Mouse (Mus musculus) C2C12 (cell line): Measurements from ENCODE around the gene Ankrd13b.
A peak's percentile ranks its signal among the peaks of the same experiment; 100 is the strongest.

Experiments
- CEBPB ChIP-seq: IDR thresholded peaks from one replicate; pipeline ENCODE4 v1.6.1; 2011; ENCODE audit warnings: low read depth, mild to moderate bottlenecking, control low read depth, moderate library complexity
- CTCF ChIP-seq: IDR thresholded peaks from one replicate; pipeline ENCODE4 v1.5.1; 2011; ENCODE audit not compliant: control insufficient read depth, insufficient read depth, insufficient read length
- FOSL1 ChIP-seq: IDR thresholded peaks from one replicate; pipeline ENCODE4 v1.8.0; 2011; ENCODE audit warnings: mild to moderate bottlenecking, low read length; ENCODE audit not compliant: poor library complexity, insufficient read depth, severe bottlenecking
- MAX ChIP-seq: IDR thresholded peaks from one replicate; pipeline ENCODE4 v1.6.1; 2011; ENCODE audit warnings: mild to moderate bottlenecking, control low read depth
- MYOD1 ChIP-seq: IDR thresholded peaks from one replicate; pipeline ENCODE4 v1.6.1; 2011; ENCODE audit warnings: low read depth; ENCODE audit not compliant: control insufficient read depth, insufficient read length
- MYOG ChIP-seq: IDR thresholded peaks from one replicate; pipeline ENCODE4 v1.6.1; 2011; ENCODE audit not compliant: control insufficient read depth, insufficient read length; ENCODE audit errors: extremely low read depth
- USF1 ChIP-seq: IDR thresholded peaks from one replicate; pipeline ENCODE4 v1.6.1; 2011; ENCODE audit warnings: low read depth, mild to moderate bottlenecking, control low read depth, moderate library complexity

DNA sequence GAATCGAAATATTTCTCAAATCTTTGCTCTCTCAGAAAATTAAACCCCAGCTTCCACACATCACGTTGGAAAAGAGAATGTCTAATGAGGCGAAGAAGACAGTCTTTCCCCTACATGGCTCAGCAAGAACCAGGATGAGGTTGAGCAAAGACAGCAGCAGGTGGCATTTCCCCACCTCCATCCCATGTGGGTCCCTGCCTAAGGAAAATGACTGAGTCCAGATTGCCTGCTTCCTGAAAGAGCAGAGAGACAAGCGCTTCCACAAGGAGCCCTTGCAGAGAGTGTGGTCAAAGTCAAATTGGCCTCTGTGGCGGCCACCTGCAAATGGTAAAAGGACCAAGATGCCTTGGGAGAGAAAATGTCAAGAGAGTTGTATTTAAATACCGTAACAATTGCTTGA, 973 bp upstream of the Ankrd13b start:
- TF ChIP-seq USF1 (no peak), CTCF (no peak), CEBPB (no peak), MAX (no peak), FOSL1 (no peak), MYOD1 (peak; percentile 12), MYOG (no peak)
